Mouse (Mus musculus) T-helper 1 cell (primary cell): ENCODE measurements around the gene Ndufb7.
"Not testable (repeated sequence)": the region's sequence is repeated elsewhere in the genome, so short reads cannot be mapped to it uniquely, and the experiment has no call there.

Source experiments
- in situ Hi-C: fragments of 300-600 bp; cut with MboI, MseI; formaldehyde crosslinking; loops from one replicate; pipeline ENCODE4 v1.15.1; 2025; ENCODE audit warnings: high pct_unique_total_duplicates

Gene Ndufb7

DNA sequence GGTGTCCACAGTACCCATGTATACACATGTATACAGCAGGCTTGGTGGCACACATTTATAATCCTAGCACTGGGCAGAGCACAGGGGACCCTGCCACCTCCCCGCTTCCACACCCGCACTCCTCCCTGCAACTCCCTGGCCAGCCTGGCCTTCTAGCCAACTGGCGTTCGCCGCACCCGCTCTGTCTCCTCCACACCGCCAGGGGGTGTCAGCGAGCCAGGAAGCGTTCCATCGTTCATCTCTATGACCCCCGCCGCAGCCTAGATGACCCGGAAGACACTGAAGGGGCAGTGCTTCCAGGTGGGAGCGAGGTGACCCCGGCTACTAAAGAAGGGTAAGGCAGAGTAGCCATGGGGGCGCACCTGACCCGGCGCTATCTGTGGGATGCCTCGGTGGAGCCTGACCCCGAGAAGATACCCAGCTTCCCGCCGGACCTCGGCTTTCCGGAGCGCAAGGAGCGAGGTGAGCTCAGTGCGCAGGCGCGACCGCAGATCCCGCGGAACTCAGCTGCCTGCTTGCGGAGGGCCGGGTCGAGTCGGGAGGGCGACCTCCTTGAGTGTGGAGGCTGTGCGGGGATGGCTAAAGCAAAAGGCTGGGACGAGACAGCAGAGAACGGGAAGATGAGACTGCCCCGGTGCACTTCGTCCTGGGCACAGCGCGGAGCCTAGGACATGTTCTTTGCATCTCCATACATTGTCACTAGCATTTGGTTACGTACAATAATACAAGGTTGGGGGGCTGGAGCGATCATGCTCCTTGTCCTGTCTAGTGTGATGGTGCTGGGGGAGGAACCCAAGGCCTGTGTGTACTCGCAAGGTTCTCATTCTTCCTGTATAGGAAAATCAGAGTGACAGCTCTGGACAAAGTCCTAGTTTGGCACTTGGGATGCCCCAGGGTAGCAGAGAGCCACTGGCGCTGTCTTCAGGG, at the start of gene Ndufb7:
Gene Ndufb7, plus strand, starts transcription at position 203 of the 927 bp plus-strand sequence.
- in situ Hi-C loops, result no loop called here

DNA sequence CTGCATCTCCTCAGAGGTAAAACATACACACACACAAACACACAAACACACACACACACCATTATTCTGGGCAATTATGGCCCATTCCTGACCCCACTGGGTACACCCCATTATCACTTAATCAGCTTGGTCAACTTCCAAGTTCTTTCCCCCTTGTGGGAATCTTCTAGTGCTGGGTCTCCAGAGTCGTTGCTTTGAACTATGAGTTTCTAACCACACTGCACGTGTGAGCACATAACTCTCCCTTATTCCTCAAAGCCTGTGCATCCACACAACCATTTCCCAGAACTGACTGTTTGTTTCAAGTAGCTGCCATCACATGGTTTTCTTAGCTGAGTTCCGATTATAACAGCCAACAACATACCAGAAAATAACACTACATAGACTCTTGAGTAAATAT, 46.0 kb upstream of the Ndufb7 start:
- in situ Hi-C loops, result no loop called here

DNA sequence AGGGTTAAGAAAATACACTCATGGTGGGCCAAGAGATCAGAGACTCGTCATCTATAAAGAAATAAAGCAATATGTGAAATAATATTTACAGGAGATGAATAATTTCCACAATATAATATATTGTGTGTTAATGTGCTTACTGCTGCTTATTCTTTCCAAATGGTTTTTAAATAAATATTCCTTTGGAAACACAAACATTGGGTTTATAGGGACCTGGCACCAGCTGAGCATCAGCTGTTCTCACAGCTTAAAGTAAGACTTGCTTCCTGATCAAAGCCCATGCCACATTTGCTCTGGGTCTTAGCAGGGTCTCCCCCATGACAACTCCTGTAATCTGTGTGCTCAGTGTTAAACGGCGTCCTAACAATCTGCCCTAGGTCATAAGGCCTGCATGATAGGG, 45.6 kb upstream of the Ndufb7 start:
- in situ Hi-C loops, result not testable (repeated sequence)

DNA sequence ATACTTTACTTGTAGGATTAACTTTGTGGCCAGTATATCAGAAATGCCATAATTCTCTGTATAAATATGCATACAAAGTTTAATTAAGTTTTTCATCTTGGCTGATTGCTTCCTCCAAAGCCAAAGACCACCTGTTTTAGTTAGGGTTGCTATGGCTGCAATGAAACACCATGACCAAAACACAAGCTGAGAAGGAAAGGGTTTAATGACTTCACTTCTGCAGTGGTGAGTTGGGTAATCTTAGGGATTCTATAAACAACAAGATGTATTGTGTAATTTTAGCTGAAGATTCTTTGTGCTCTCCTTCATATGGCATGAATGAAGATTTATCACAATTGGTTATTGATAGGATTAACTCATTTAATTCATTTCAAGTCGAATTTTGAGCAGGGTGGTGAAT, 45.2 kb upstream of the Ndufb7 start:
- in situ Hi-C loops, result no loop called here

DNA sequence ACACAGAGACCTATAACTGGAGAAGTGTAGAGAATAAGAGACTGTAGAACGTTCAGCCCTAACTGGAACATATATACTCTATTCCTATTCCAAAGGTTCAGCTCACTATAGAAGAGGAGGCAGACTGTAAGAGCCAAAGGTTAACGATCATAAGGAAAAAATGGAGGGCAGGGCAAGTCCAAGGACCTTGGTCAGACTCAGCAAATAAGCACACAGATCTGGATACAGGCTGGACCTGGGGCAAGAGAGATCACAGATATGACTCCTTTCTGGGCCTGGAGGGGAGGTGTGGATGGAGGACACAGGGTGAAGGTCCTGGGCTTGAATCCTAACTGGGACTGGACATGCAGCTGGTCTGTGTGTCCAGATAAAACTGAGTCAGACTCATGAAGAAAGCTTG, 31.7 kb upstream of the Ndufb7 start:
- in situ Hi-C loops, result no loop called here

DNA sequence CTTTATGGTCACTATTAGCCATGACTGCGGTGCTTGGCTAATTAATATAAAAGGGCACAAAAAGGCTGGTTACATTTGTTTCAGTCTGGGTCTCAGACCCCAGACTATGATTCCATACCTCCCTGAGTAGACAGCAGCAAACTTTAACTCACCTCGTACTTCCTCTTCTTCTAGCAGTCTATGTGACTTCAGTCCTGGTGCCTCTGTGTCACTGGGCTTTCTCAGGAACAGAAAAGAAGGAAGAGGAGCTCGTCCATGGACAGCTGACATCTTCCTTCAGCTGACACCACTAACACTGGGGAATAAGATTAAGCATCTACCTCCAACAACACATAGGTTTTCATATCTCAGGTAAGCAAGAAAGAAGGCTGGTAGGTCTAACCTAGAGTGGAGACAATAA, 30.7 kb upstream of the Ndufb7 start, which contains the start of gene Olfr370:
Gene Olfr370, plus strand, starts transcription at position 45 of the 400 bp plus-strand sequence.
- in situ Hi-C loops, result no loop called here

DNA sequence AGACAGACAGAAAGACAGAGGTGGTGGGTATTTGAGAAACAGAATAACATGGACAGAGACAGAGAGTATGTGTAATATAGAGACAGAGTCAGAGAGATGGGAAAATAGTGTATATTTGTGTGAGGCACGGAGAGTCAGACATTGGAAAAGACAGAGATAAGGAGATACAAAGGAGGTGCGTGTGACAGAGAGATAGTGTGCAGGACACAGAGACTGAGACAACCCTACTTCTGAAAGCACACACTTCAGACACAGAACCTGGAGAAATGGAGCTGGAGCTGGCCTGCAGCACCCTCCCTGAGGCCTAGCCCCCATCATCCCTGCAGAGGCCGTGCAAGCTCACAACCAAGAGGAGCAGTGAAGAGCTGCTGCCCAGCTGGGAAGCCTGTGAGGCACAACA, 3.8 kb upstream of the Ndufb7 start:
- in situ Hi-C loops, result no loop called here

DNA sequence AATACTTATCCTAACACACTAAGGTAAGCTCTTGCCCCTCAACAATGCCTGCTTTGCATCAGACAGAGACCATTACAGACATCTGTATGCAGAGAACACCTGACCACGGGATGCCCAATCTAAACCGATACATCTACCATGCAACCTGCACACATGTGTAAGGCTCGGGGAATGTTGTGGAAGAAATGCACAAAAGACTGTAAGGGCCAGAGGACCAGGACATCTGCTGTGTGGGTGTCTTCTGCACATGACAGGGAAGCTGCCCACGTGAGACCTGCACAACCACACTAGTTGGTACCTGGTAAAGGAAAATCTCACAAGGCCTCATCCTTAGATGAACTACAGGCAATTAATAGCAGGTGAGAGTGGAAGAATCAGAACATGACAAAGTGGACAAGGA, 3.2 kb upstream of the Ndufb7 start:
- in situ Hi-C loops, result no loop called here

DNA sequence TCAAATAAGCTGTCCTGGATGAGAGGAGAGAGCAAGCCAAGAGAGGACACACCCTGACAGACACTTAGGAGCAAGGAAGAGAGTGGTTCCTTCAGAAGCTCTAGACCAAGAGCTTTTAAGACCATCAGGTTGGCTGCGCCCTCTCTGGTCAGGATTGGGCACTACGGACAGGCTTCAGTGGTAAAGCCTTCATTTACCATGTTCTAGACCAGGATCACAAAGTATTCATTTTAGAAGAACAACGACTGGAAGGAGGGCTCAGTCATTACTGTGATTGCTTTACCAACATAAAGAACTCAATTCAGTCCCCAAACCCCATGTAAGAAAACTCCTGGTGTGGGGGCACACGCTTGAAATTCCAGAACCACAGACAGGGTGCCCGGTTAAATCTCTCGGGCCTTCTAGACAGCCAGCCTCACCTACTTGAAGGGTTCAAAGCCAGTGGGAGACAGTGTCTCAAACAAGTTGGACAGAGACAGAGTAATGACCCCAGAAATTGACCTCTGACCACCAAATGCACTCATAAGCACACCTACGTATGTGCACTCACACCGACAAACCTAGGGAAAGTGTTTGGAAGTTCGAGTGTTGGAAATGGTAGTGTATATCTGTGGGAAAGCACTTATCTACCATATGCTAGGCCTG, 618 bp upstream of the Ndufb7 start:
- in situ Hi-C loops, result no loop called here

DNA sequence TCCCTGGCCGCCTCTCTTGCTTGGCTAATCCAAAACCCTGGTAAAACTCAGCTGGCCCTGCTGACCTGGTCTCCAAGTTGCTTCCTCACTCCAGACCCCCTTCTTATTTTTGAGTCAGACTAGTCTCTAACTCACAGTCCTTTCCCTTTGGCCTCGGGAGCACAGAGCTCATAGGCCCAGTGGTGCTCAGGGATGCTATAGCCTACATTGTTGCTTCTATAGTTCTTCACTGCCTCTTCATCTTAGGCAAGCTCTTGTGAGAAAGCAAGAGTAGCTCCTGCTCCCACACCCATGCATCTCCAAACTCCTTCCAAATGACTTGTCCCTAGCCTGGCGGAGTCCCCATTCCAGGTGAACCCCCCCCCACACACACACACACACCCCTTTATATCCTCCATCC, 1.2 kb downstream of the Ndufb7 start:
- in situ Hi-C loops, result no loop called here

DNA sequence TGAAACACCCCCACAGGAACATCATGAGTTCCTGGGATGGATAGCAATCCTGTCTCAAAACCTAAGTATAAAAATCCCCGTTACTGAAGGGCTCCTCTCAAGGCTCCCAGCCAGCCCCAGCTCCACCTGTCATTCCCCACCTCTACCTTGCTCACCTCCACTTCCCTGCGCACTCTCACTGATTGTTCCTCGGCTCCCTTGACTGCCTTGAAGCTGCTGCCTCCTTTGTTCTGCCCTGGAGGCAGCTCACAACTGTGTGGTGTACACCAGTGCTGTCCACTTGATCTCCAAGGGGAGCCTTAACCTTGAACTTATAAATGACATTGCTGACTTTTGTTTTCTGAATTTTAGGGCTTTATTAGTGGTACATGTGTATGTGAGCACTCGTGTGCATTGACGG, 1.7 kb downstream of the Ndufb7 start:
- in situ Hi-C loops, result no loop called here

DNA sequence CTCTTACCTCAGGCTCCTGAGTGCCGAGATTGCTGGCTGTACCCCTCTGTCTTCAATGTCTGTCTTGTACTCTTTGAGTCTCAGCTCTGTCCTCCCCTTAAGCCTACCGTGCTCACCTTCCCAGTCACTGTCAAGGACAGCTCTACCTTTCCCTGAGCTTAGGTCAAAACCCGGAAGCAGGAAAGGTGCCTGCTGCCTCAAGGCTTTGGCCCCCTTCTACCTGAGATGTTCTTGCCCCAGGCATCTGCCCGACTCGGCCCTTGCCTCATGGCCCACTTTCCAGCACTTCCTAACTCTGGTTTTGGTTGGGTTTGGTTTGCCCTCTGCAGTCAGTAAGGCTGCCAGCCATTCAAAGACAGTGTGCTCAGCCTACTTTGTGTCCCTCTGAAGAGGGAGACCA, 2.3 kb downstream of the Ndufb7 start:
- in situ Hi-C loops, result no loop called here

DNA sequence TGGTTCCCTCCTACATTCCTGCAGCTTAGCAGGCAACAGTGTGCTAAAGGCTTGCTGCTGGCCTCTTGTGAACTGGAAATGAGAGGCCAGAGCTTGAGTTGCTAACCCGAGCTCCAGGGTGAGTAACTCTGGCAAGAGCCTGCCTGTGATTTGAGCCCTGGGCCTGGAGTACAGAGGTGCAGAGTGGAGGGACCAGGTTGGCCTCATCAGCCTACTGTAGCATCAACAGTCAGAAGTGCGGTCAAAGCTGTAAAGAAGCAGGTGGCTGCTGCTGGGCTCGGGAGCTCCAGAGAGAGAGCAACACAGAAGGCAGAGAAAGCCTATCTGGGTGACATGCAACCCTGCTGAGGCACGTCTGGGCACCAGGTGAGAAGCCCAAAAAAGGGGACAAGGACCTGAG, 2.7 kb downstream of the Ndufb7 start:
- in situ Hi-C loops, result no loop called here

DNA sequence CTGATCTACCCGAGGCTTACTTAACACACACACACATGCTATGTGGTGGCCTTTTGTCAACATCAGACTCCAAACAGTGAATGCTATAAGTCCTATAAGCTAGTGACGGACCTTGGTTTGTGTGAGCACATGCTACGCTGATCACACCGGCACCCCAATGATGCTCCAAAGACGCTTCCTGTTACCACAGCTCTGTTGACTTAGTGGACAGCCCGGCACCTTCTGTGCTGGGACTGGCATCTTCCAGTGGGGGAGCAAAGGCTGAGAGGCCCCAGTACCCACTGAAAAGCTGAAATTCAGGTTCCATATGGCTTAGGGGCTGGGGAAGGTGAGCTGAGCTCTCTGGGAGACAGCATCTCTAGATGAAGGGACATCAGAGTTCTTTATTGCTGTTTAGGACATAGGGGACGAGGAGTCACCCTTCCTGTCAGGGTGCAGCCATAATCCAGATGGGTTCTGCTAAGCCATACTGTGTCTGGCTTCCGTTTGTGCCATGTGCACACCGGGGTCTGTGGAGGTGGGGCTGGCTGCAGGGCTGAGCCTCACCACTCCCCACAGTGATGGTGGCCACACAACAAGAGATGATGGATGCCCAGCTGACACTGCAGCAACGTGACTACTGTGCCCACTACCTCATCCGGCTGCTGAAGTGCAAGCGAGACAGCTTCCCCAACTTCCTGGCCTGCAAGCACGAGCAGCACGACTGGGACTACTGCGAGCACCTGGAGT, 4.0 kb downstream of the Ndufb7 start:
- in situ Hi-C loops, result no loop called here

DNA sequence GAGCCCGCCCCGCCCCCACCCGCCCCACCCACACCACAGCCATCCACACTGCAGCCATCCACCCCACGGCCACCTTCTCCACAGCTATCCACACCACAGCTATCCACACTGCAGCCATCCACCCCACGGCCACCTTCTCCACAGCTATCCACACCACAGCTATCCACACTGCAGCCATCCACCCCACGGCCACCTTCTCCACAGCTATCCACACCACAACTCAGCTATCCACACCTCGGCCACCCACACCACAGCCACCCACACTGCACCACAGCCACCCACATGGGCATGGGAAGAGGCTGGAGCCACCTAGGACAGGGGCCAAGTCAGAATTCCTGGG, 4.5 kb downstream of the Ndufb7 start:
- in situ Hi-C loops, result not testable (repeated sequence)

DNA sequence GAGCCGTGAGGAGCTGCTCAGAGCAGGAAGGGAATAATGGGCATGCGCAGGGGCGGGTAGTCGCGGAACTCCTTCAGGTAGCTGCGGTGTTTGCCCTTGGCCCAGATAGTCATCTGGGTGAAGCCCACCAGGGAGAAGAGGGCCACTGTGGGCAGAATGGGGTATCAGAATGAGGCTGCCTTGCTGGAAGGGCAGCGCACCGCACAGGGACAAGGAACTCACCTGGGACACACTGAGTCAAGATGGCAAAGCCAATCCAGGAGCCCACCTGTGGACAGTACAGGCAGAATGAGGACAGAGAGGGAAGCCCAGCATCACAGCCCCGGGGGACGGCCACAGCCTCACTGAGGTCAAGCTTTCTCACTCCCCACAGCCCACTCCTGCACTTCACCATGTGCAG, 5.3 kb downstream of the Ndufb7 start:
- in situ Hi-C loops, result no loop called here

DNA sequence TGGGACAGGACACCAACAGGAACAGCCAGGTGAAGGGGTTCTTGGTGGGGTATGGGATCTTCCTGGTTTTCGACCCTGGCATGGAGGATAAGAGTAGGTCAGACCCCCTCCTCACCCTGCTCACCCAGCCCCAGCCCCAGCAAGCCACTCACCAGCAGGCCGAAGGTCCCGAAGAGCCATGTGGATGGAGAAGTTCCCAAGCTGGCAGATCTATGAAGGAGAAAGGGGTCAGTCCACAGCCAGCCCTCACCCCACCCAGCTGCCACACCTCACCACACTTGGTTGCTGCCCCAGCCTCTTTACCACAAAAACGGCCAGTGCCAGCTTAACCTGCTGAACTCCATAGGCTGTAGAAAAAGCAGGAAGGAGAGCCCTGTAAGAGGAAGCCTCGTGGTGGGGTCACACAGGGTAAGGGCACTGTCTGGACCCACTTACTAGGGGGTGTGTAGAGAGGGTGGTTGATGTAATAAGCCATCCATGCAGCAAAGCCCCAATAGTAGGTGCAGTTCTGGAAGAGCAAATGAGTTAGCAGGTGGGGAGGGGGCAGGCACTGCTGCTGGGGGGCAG, 5.9 kb downstream of the Ndufb7 start:
- in situ Hi-C loops, result no loop called here

DNA sequence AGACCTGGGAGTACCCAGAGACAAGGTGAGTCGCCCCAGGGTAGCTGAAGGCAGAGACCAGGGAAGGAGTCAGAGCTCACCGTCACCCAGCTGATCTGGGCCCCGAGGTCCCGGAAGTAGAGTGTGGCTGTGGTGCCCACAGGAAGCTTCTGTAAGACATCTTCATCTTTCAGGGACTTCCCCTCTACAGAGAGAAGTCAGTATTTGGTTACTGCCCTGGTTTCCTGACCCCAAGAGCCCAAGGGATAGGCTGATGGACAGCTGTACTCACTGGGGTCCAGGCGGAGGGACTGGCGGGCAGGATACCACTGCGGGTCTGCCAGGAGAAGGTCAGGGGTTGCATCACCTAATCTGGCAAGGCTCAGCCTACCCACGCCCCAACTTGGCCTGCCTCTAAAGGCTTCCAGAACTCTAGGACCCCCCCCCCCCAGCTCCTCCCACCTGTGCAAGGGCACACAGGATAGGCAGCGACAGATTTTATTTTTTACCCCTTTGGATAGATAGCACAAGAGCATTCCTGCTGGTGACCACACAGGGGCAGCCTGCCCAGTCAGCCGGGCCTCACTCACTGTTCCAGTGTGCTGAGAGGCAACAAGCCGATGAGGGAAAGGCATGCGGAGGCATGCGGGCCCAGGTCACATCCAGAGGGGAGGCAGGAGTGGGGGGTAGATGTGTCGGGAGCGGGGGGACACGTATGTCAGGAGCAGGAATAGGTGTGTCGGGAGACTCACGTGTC, 6.8 kb downstream of the Ndufb7 start:
- in situ Hi-C loops, result no loop called here

DNA sequence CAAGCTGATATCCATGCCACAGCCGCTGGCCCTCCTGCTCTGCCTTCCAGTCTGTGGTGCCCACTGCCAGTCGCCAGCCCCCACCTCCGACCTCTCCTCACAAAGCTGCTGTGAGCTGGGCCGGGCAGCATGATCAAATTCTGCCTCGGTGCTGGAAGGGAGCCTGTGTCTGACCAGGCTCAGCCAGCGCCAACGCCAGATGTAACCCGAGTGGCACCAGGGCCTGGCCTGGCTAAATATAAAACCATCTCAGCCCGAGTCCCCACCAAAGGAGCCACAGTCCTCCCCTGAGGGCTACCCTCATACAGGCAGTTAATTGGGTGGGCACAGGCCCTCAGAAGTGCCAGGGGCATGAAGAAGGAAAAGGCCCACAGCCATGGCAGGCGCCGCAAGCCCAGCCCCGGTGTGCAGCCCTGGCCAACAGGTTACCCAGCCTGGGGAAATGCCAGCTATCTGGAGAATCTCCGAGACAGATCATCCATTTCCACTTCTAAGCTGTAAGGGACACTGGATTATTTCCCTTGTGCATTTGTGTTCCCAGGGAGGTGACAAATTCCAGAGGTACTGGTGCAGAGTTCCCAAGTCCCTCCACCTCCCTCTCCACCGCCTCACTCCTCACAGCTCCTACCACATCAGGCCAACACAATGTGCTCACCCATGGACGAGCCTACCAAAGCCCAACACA, 8.3 kb downstream of the Ndufb7 start:
- in situ Hi-C loops, result no loop called here

DNA sequence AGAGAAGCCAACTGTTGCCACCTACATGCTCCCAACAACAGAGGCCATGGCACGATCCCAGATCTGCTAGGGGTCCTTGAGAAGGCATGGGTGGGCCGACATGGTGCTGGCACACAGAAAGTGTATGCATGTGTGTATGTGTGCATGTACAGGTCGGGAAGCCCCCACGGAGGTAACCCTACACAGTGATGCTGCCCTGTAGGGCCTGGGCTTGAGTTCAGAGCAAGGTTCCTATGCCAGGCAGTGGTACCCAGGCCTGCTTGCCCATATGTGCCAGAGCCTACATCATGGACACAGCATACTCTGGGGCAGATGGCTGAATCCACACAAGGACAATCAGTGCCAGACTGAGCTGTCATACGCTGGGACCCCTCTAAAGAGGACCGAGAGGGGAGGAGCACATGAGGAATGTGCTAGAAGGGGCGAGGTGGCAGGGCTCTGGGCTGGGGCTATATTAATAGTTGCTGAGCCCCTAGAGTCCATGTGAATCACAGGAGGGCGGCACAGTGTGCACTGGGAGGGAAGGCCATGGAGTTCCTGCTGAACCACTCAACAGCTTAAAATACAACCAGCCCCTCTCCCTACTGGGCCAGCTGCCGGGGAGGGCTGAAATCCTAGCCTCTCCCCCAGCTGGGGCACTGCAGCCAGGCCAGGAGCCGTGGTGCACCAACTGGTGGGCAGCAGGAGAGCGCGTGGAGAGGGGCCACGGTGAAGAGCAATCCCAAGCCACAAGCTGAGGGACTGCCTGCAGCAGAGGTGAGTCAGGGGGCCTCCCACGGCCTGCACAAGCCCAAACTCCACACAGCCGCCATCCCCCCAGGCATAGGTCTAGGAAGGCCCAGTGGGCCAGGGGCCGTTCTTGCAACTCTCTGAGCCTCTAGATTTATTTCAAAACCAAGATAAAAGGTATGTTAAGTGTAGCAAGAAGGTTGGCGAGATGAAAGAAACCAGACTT, 9.4 kb downstream of the Ndufb7 start:
- in situ Hi-C loops, result no loop called here
